Mouse (Mus musculus) ES-Bruce4 (cell line): ENCODE measurements around the gene Lct.

Source experiments
- CTCF ChIP-seq: IDR thresholded peaks from one replicate; pipeline ENCODE4 v1.8.1; 2011; ENCODE audit warnings: low read depth, low read length
- EP300 ChIP-seq: IDR thresholded peaks from 2 replicates; pipeline ENCODE4 v1.6.1; 2011; ENCODE audit warnings: low read depth, low read length; ENCODE audit not compliant: insufficient read depth
- POLR2A ChIP-seq: IDR thresholded peaks from one replicate; pipeline ENCODE4 v1.8.1; 2011; ENCODE audit warnings: low read length; ENCODE audit not compliant: insufficient read depth

DNA sequence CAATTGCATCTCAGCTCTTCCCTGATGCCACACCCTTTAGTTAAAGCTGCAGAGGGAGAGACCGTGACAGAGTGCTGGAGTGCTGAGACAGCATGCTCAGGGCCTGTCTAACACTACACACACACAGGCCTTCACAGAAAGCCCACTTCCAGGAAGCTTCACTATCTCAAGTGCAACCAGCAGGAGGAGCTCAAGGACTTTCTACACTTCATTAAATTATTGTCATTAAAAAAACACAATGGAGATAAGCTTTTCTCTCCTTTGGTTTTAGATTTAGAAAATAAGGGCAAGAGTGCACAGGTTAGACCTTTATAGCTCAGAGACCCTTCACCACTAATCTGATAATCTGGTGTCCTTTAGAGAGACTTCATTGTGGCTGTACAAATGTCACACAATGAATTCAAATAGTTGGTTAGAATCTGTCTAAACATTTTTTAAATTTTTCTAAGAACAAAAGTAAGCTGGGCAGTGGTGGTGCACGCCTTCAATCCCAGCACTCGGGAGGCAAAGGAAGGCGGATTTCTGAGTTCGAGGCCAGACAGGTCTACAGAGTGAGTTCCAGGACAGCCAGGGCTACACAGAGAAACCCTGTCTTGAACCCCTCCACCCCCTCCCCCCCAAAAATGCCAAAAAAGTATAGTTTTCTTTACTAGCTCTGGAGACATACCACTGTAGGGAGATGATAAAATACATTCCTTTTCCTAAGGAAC is 40.8 kb upstream of the Lct start:
- TF ChIP-seq POLR2A (no peak), CTCF (no peak), EP300 (no peak)
